Mouse (Mus musculus): ENCODE results near the gene Tktl1.
"Not testable (repeated sequence)": the region's sequence is repeated elsewhere in the genome, so short reads cannot be mapped to it uniquely, and the experiment has no call there.

GRCm38 (mm10) chrX:74135263-74135662 is 41.8 kb upstream of the Tktl1 start, which contains the start of gene Mecp2:
- TF ChIP-seq POLR2A (IDR thresholded peaks at IDR 0.05; ENCODE audit: borderline replicate concordance, extremely low read depth, low read depth, low read length); CTCF (IDR thresholded peaks at IDR 0.05; ENCODE audit: insufficient read depth, low read length): not testable (repeated sequence)

Measured in lung, adult 2 months (tissue).